In genomic region chr17:53323016-53323415, GRCm38 (mm10) we compare ENCODE assay signal across 20 mouse cellular contexts.
"Had no signal": no experiment of that assay in that cellular context is flagged by ENCODE, and none has a peak within 500 bp of the region (broad histone marks: within the 10 kb centered on the region; RNA-seq: fewer than 3 reads in every experiment).

No protein-coding gene starts in this region.

- H3K4me3 ChIP-seq: liver, embryonic 13.5 days; liver, embryonic 15.5 days; lung, embryonic 15.5 days; megakaryocyte, embryonic 14.5 days; neural tube, embryonic 12.5 days had no signal

- H3K27ac ChIP-seq: liver, embryonic 13.5 days; liver, embryonic 15.5 days; lung, embryonic 15.5 days; macrophage; neural tube, embryonic 12.5 days had no signal

- H3K27me3 ChIP-seq: liver, embryonic 13.5 days; liver, embryonic 15.5 days; lung, embryonic 15.5 days; megakaryocyte, embryonic 14.5 days; neural tube, embryonic 12.5 days had no signal

- DNase-seq: liver, embryonic 13.5 days; liver, postnatal 0 days; lung, adult 2 months; lung, postnatal 14 days; lung, postnatal 36 days; right cerebral cortex, adult 18-20 months; right cerebral cortex, postnatal 25 days; right cerebral cortex, postnatal 4 days; spleen, adult 18-20 months; thymus, adult 18-20 months; thymus, postnatal 14 days; thymus, postnatal 36 days had no signal

- H3K9ac ChIP-seq: liver, embryonic 13.5 days; liver, embryonic 15.5 days; liver, postnatal 0 days; lung, embryonic 15.5 days; neural tube, embryonic 12.5 days had no signal

- H3K4me2 ChIP-seq: liver, embryonic 11.5 days; liver, embryonic 13.5 days; liver, embryonic 15.5 days; lung, embryonic 15.5 days; neural tube, embryonic 12.5 days had no signal

- H3K36me3 ChIP-seq: liver, embryonic 13.5 days; liver, embryonic 15.5 days; lung, embryonic 15.5 days; neural tube, embryonic 12.5 days had no signal

- H3K4me1 ChIP-seq: liver, embryonic 13.5 days; liver, embryonic 15.5 days; lung, embryonic 15.5 days; megakaryocyte, embryonic 14.5 days; neural tube, embryonic 12.5 days had no signal

- H3K9me3 ChIP-seq: liver, embryonic 13.5 days; liver, embryonic 15.5 days; lung, embryonic 15.5 days; megakaryocyte, embryonic 14.5 days; neural tube, embryonic 12.5 days had no signal

- ATAC-seq: liver, postnatal 0 days; lung, postnatal 0 days; midbrain, embryonic 16.5 days had no signal
